Mouse (Mus musculus): ENCODE data around the gene R3hdml. TPM values are rescaled to one million over a fixed set of nuclear protein-coding genes. Genes with fewer than 3 reads are reported as not detected.
A peak's percentile ranks its signal among the peaks of the same experiment; 100 is the strongest.

The R3hdml gene
- total RNA-seq, 2 experiments from 2014 or later = not detected

- no peak for DNase-seq (ENCODE audit: low spot score)
- intact Hi-C loops (cut with DNase I) = loop anchor here (2.0 kb wide), 1 partner anchor 53 kb away; no protein-coding TSS in a partner anchor
Observed at GRCm38 (mm10) chr2:163471710-163472465, 20.2 kb upstream of the R3hdml start.

DNA sequence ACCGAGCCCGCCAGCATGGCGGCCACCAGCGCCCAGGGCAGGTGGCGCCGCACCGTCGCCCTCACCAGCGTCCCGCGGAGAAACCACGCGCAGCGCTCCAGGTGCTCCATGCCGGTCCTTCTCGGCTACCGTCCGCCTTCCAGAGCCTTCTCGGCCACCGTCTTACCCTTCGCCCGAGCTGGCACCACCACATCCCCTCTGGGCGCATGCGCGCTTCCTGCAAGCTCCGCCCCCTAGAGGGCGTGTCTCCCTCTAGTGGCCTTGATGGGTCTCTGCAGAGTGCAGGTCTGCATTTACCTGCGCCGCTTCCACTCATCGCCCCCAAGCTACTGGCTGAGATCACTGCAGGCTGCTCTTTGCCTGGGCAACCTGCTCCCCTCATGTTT, 19.7 kb upstream of the R3hdml start, which contains the start of gene Fitm2:
TSS of gene Fitm2 (minus strand) at position 164 of the 386 bp plus-strand sequence.
- intact Hi-C loops (cut with DNase I) = loop anchor here (2.0 kb wide), 1 partner anchor 54 kb away; no protein-coding TSS in a partner anchor

GRCm38 (mm10) chr2:163480191-163480825, 11.8 kb upstream of the R3hdml start:
- no peak for DNase-seq (ENCODE audit: low spot score)
- intact Hi-C loops (cut with DNase I) = no loop called here

More for the DNA sequence above, 19.7 kb upstream of the R3hdml start, which contains the start of gene Fitm2:
- peak; percentile 84 for DNase-seq (ENCODE audit: low spot score)

- intact Hi-C loops (cut with DNase I) = no loop called here
- DNase-seq (ENCODE audit: low spot score) = no peak
Observed at GRCm38 (mm10) chr2:163481539-163482029, 10.5 kb upstream of the R3hdml start.

DNA sequence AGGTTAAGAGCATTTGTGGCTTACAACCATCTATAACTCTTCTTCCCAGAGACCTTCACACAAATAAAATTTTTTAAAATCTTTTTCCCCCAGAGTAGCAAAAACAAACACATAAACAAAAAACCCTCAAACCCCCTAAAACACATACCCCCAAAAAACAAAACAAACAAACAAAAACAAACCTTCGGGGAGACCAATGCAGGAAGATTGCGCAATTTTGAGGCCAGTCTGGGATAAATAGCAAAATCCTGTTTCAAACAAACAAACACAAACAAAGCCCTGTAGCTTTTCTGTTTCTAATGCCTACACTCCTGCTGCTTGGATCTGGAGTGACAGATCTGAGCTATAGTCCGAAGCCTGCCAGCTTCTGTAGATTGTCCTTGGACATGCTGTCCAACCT, 4.8 kb upstream of the R3hdml start:
- intact Hi-C loops (cut with DNase I) = no loop called here
- DNase-seq (ENCODE audit: low spot score) = no peak

- intact Hi-C loops (cut with DNase I) = no loop called here
- DNase-seq (ENCODE audit: low spot score) = no peak
Observed at GRCm38 (mm10) chr2:163489725-163490291, 2.3 kb upstream of the R3hdml start.

- no peak for DNase-seq (ENCODE audit: low spot score)
- intact Hi-C loops (cut with DNase I) = no loop called here
Observed at GRCm38 (mm10) chr2:163490656-163491055, 1.5 kb upstream of the R3hdml start.

GRCm38 (mm10) chr2:163491351-163491750, 767 bp upstream of the R3hdml start:
- intact Hi-C loops (cut with DNase I) = no loop called here
- no peak for DNase-seq (ENCODE audit: low spot score)

GRCm38 (mm10) chr2:163493031-163493430, 913 bp downstream of the R3hdml start:
- DNase-seq (ENCODE audit: low spot score) = no peak
- intact Hi-C loops (cut with DNase I) = no loop called here

GRCm38 (mm10) chr2:163493976-163494375, 1.9 kb downstream of the R3hdml start:
- intact Hi-C loops (cut with DNase I) = no loop called here
- no peak for DNase-seq (ENCODE audit: low spot score)

- intact Hi-C loops (cut with DNase I) = no loop called here
- DNase-seq (ENCODE audit: low spot score) = no peak
Observed at GRCm38 (mm10) chr2:163494456-163494855, 2.3 kb downstream of the R3hdml start.

GRCm38 (mm10) chr2:163502219-163502618, 10.1 kb downstream of the R3hdml start:
- intact Hi-C loops (cut with DNase I) = no loop called here
- no peak for DNase-seq (ENCODE audit: low spot score)

GRCm38 (mm10) chr2:163503191-163503590, 11.1 kb downstream of the R3hdml start:
- intact Hi-C loops (cut with DNase I) = no loop called here
- DNase-seq (ENCODE audit: low spot score) = no peak

DNA sequence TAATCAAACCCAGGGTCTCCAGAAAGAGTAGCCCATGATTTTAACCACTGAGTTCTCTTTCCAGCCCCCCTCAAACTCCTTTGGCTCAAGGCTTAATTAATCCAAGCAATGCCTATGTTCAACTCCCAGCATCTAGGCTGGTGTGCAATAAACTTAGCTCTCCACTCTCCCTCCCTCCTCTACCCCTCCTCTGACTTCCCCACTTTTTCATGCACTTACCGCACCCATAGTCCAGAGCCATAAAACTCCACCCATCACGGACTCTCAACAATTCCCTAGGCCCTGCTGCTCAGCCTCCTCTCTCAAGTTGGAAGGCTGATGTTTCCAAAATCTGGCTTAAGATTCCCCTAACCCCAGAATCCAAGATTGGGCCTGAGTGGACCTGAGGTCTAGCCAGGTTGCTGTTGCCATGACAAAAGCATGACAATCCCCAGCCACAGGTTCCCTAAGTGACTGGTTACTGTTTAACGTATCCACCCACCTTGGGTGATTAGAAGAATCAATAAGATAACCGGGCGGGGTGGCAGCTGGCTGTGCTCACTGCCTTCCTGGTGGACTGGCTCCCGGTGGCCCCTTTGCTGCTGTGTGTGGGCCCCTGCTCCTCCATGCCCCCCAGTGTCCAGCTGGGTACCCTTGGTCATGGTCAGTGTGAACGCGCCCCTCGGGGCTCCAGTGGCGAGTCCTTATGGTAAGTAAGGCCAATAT, 14.3 kb downstream of the R3hdml start, which contains the start of gene Hnf4a:
TSS of gene Hnf4a (plus strand) at position 509 of the 705 bp plus-strand sequence.
- intact Hi-C loops (cut with DNase I) = no loop called here

DNA sequence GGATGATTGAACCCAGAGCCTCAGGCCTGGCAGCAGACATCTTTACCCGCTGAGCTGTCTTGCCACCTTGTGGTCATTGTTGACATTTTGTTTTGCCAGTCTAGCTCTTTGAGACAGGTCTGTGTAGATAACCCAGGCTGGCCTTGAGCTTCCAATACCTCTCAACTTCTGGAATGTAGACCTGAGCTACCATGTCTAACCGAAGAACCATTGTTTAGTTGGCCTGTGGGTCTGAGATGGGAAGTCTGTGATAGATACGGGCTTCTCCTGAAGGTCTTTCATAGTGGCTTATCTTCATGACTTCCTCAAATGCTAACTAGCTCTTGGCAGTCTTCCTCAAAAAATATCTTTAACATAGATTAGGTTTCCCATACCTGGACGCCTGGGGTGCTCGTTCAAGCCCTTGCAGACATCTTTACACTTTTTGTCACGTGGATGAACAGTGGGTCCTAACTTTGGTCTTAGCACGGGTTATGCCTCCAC, 33.7 kb downstream of the R3hdml start:
- intact Hi-C loops (cut with DNase I) = no loop called here
- no peak for DNase-seq (ENCODE audit: low spot score)

More for the DNA sequence above, 14.3 kb downstream of the R3hdml start, which contains the start of gene Hnf4a:
- no peak for DNase-seq (ENCODE audit: low spot score)

GRCm38 (mm10) chr2:163527497-163527896, 35.4 kb downstream of the R3hdml start:
- intact Hi-C loops (cut with DNase I) = no loop called here
- DNase-seq (ENCODE audit: low spot score) = no peak

GRCm38 (mm10) chr2:163530418-163530817, 38.3 kb downstream of the R3hdml start:
- intact Hi-C loops (cut with DNase I) = loop anchor here (10.0 kb wide), 2 partner anchors 254 to 294 kb away; partner anchors contain the start of gene Ccn5
- DNase-seq (ENCODE audit: low spot score) = no peak

DNA sequence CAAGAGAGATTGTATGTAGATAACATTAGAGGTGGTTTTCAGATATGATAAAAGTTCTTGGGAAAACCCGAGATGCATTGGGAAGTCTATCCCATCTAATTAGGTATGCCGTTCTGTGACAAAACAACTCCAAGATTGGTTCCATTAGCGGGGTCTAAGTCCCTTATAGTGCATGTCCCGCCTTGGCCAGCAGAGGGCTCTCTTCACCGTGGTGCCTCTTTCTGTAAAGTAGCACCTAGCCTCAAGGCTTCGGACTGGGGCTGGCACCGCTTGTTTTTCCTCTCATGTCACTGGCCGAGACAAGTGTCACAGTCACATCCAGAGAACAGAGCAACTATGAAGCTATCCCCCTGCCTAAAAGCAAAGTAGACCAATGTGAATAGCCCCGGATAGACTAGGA, 39.8 kb downstream of the R3hdml start:
- intact Hi-C loops (cut with DNase I) = loop anchor here (1.0 to 10.0 kb wide), 3 partner anchors 187 to 293 kb away; partner anchors contain the start of gene Ccn5
- DNase-seq (ENCODE audit: low spot score) = peak; percentile 49

DNA sequence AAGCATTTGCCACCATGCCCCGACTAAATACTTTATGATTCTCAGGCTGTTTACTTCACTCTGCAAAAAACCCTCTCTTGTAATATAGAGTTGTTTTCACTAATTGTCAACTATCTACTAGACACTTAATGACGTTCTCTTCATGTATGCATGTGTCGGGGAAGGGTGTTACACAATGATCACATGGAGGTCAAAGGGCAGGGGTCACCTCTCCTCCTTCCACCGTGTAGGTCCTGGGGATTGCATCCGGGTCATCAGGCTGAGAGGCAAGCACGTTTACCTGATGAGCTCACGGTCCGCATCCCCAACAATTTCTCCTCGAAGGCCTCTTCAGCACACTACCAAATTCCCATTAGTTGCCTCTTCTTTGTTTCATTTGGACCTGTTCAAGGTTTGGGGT, 41.1 kb downstream of the R3hdml start:
- DNase-seq (ENCODE audit: low spot score) = no peak
- intact Hi-C loops (cut with DNase I) = loop anchor here (10.0 kb wide), 2 partner anchors 252 to 292 kb away; partner anchors contain the start of gene Ccn5

Data from heart, postnatal 25 days (tissue).